Comparison of ENCODE assay signal across 7 mouse cellular contexts in the genomic region with DNA sequence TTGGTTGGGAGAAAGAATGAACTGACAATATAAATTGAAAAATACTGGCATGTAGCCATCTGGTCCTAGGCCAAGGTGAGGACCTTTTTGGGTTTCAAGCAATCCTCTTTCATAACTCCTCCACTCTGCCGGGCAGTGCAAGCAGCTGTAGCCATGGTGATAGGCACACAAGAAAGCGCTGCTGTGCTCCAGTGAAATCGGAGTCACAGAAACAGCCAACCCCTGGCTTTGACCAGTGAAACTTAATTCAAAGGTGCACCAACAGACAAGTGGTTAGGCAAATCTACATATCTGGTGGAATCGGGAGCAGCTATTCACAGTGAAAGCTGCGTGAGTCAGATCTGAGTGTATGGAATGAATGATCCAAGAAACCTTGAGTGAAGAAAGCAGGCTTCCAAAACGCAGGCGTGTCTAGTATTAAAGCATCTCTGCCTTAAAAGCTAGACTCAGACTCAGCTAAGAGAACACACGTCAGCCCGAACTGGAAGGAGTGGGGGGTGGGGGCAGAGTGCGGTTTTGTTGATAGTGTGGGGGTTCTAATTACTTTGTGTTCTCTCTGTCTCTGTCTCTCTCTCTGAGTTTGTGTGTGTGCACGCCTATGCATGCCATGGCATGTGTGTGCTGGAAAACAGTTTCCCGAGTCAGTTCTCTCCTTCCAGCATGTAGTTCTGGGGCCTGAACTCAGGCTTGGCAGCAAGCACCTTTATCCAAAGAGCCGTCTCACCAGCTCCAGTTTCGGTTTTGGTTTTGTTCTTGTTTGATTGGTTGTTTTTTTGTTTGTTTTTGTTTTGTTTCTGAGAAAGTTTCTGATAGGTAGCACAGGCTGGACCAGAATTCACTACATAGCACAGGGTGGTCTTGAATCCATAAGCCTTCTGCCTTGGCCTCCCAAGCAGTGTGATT. TPM values are rescaled to one million over a fixed set of nuclear protein-coding genes. Genes with fewer than 3 reads are reported as not detected.
A peak's percentile ranks its signal among the peaks of the same experiment; 100 is the strongest.
DNase-seq lines count a peak whose midpoint lies in the region; ATAC-seq and TF ChIP-seq lines count a peak whose summit lies in the region.

No protein-coding gene starts in this region.

- H3K4me3 ChIP-seq in liver, adult 2 months (ENCODE audit: insufficient read depth, low read depth, low read length): no peak overlapping the region
- no peak overlapping the region for H3K4me3 ChIP-seq in hindbrain, embryonic 14.5 days (replicated peaks; ENCODE audit: low read length)
- H3K4me3 ChIP-seq in lung, embryonic 16.5 days (ENCODE audit: low read length): no peak overlapping the region

- no peaks in the 10 kb centered on the region for H3K27me3 ChIP-seq in liver, adult 2 months (ENCODE audit: control insufficient read depth, insufficient read depth, low read length)
- no peaks in the 10 kb centered on the region for H3K27me3 ChIP-seq in hindbrain, embryonic 14.5 days (ENCODE audit: control insufficient read depth, insufficient read depth, low read length)
- H3K27me3 ChIP-seq in lung, embryonic 16.5 days (ENCODE audit: control insufficient read depth, insufficient read depth, low read depth, low read length): no peaks in the 10 kb centered on the region

- TF ChIP-seq POLR2A in liver, adult 2 months (IDR thresholded peaks at IDR 0.05; ENCODE audit: extremely low read depth, insufficient read depth, low read length): no peak

- H3K4me1 ChIP-seq in liver, adult 2 months (ENCODE audit: control insufficient read depth, insufficient read depth, low read length): no peaks in the 10 kb centered on the region
- H3K4me1 ChIP-seq in hindbrain, embryonic 14.5 days (replicated peaks; ENCODE audit: control insufficient read depth, insufficient read depth, low read length): no peaks in the 10 kb centered on the region
- H3K4me1 ChIP-seq in lung, embryonic 16.5 days (replicated peaks; ENCODE audit: control insufficient read depth, insufficient read depth, low read length): peaks cover 15% of the 10 kb centered on the region

- 77% methylated on average over 14 of the region's 14 CpGs for WGBS in liver, adult 2 months
- 61% methylated on average over 14 of the region's 14 CpGs for WGBS in hindbrain, embryonic 14.5 days
- 39% methylated on average over 14 of the region's 14 CpGs for WGBS in lung, embryonic 16.5 days

- H3K36me3 ChIP-seq in liver, adult 2 months (ENCODE audit: control insufficient read depth, insufficient read depth, low read length): peaks cover 11% of the 10 kb centered on the region
- no peaks in the 10 kb centered on the region for H3K36me3 ChIP-seq in hindbrain, embryonic 14.5 days (replicated peaks; ENCODE audit: control insufficient read depth, insufficient read depth)
- H3K36me3 ChIP-seq in lung, embryonic 16.5 days (ENCODE audit: control insufficient read depth, insufficient read depth, low read length): peaks cover 29% of the 10 kb centered on the region

- no peaks in the 10 kb centered on the region for H3K9me3 ChIP-seq in hindbrain, embryonic 14.5 days (ENCODE audit: control insufficient read depth, low read length)
- no peaks in the 10 kb centered on the region for H3K9me3 ChIP-seq in lung, embryonic 16.5 days (ENCODE audit: control insufficient read depth, low read length)

- DNase-seq in liver, adult 2 months (ENCODE audit: extremely low read depth, low read depth, low spot score): peak; percentile 2
- no peak for DNase-seq in liver
- DNase-seq in adrenal gland, postnatal 25 days: peak; percentile 48
- peak; percentile 64 for DNase-seq in hindbrain, embryonic 14.5 days (ENCODE audit: low spot score)
- DNase-seq in spleen, adult 12 weeks (ENCODE audit: low spot score): no peak
- no peak for DNase-seq in B cell, adult 2 months

- H3K4me2 ChIP-seq in hindbrain, embryonic 14.5 days (replicated peaks): no peak overlapping the region
- no peak overlapping the region; the same call in 1 of the 2 replicates for H3K4me2 ChIP-seq in lung, embryonic 16.5 days (ENCODE audit: low read depth, low read length)

- no peak overlapping the region for H3K27ac ChIP-seq in liver, adult 2 months (replicated peaks; ENCODE audit: insufficient read depth, low read depth, low read length)
- H3K27ac ChIP-seq in hindbrain, embryonic 14.5 days: peak overlapping the region; percentile 21; the same call in 1 of the 2 replicates
- H3K27ac ChIP-seq in lung, embryonic 16.5 days (ENCODE audit: low read length): peak overlapping the region; percentile 43

- no peak for TF ChIP-seq CTCF in liver, adult 2 months (IDR thresholded peaks at IDR 0.05; ENCODE audit: low read depth, low read length)

- no peak overlapping the region for H3K9ac ChIP-seq in liver, adult 2 months (ENCODE audit: low read depth, low read length)
- no peak overlapping the region for H3K9ac ChIP-seq in hindbrain, embryonic 14.5 days
- no peak overlapping the region for H3K9ac ChIP-seq in lung, embryonic 16.5 days (ENCODE audit: low read length)

- ATAC-seq in hindbrain, embryonic 14.5 days (ENCODE audit: low FRiP score): peak; percentile 83
- peak; percentile 95 for ATAC-seq in lung, embryonic 16.5 days (ENCODE audit: low read depth)

- no peaks in the 10 kb centered on the region for H3K79me2 ChIP-seq in liver, adult 2 months (ENCODE audit: control insufficient read depth, insufficient read depth, low read length)

RNA-seq across cellular contexts. Expression of a gene that starts 44.8 kb away (rescaled TPM):
- 3.6 and 4.6 TPM in 2 replicates for total RNA-seq in liver, adult 2 months (2014; rRNA removed)
- 7.8 and 8.9 TPM in 2 replicates for polyA plus RNA-seq in liver, adult 2 months (2012; rRNA removed)
- 29.7 and 38.9 TPM in 2 replicates for total RNA-seq in adrenal gland, postnatal 25 days (2021)
- polyA plus RNA-seq in hindbrain, embryonic 14.5 days (2014; fragmentation: Nextera tagmentation; extraction: Ambion mirVana): 9.0 and 11.6 TPM in 2 replicates
- polyA plus RNA-seq in lung, embryonic 16.5 days (2015; fragmentation: Nextera tagmentation; extraction: Ambion mirVana): 27.3 and 28.4 TPM in 2 replicates

Comparison
In these comparisons a context has a peak if more than half of its experiments do, and no peak if none do; other contexts are left out.
1. DNase-seq: peak in liver, adult 2 months (single experiment), adrenal gland, postnatal 25 days (single experiment) and hindbrain, embryonic 14.5 days (single experiment); none in liver (single experiment), spleen, adult 12 weeks (single experiment) and B cell, adult 2 months (0 of 2).